Mouse (Mus musculus): ENCODE measurements around the gene Naa16.
A peak's percentile ranks its signal among the peaks of the same experiment; 100 is the strongest.

The Naa16 gene

GRCm38 (mm10) chr14:79296201-79296600, 94.4 kb downstream of the Naa16 start:
- no peak for DNase-seq

- DNase-seq = no peak
These were observed 95.0 kb downstream of the Naa16 start for GRCm38 (mm10) chr14:79295579-79295978.

- DNase-seq = no peak
These were observed 95.6 kb downstream of the Naa16 start for GRCm38 (mm10) chr14:79294950-79295349.

GRCm38 (mm10) chr14:79294051-79294814, 96.3 kb downstream of the Naa16 start:
- no peak for DNase-seq

GRCm38 (mm10) chr14:79293119-79293780, 97.3 kb downstream of the Naa16 start:
- peak; percentile 63 for DNase-seq

GRCm38 (mm10) chr14:79291629-79292028, 98.9 kb downstream of the Naa16 start:
- DNase-seq = no peak

- no peak for DNase-seq
These were observed 99.7 kb downstream of the Naa16 start for GRCm38 (mm10) chr14:79290683-79291425.

GRCm38 (mm10) chr14:79289909-79290308, 100.7 kb downstream of the Naa16 start:
- no peak for DNase-seq

GRCm38 (mm10) chr14:79288280-79288679, 102.3 kb downstream of the Naa16 start:
- DNase-seq = peak; percentile 56

GRCm38 (mm10) chr14:79287251-79287863, 103.2 kb downstream of the Naa16 start:
- DNase-seq = no peak

GRCm38 (mm10) chr14:79285549-79285948, 105.0 kb downstream of the Naa16 start:
- DNase-seq = no peak

- DNase-seq = no peak
These were observed 106.0 kb downstream of the Naa16 start for GRCm38 (mm10) chr14:79284616-79285015.

- no peak for DNase-seq
These were observed 106.6 kb downstream of the Naa16 start for GRCm38 (mm10) chr14:79283952-79284351.

- peak; percentile 85 for DNase-seq
These were observed 108.6 kb downstream of the Naa16 start for GRCm38 (mm10) chr14:79281894-79282553.

- no peak for DNase-seq
These were observed 110.1 kb downstream of the Naa16 start for GRCm38 (mm10) chr14:79280456-79280855.

- peak; percentile 55 for DNase-seq
These were observed 111.1 kb downstream of the Naa16 start for GRCm38 (mm10) chr14:79279494-79279893.

- DNase-seq = no peak
These were observed 111.7 kb downstream of the Naa16 start for GRCm38 (mm10) chr14:79278927-79279326.

- DNase-seq = no peak
These were observed 112.7 kb downstream of the Naa16 start for GRCm38 (mm10) chr14:79277922-79278321.

GRCm38 (mm10) chr14:79275870-79276395, 114.6 kb downstream of the Naa16 start:
- DNase-seq = no peak

GRCm38 (mm10) chr14:79275441-79275840, 115.1 kb downstream of the Naa16 start:
- DNase-seq = no peak
